Mouse (Mus musculus) kidney, adult 2 months (tissue): Measurements from ENCODE around the gene Coq2.

Experiments
- CTCF ChIP-seq: fragments of 200-500 bp; conservative IDR thresholded peaks from 2 replicates; pipeline ENCODE4 v1.5.1; 2011; ENCODE audit warnings: low read depth, mild to moderate bottlenecking, control low read depth, low read length, moderate library complexity, mixed read lengths; ENCODE audit not compliant: insufficient read depth, insufficient read length
- POLR2A ChIP-seq: fragments of 200-500 bp; IDR thresholded peaks from one replicate; pipeline ENCODE4 v1.6.1; 2011; ENCODE audit warnings: low read depth, low read length, control low read depth

GRCm38 (mm10) chr5:100706675-100707074 is 31.7 kb upstream of the Coq2 start:
- TF ChIP-seq POLR2A (no peak), CTCF (no peak)
